Mouse (Mus musculus): ENCODE data around the gene Scamp2.

- no peak for TF ChIP-seq POLR2A (IDR thresholded peaks at IDR 0.05; ENCODE audit: borderline replicate concordance, extremely low read depth, insufficient read depth, insufficient read length, poor library complexity, severe bottlenecking)
- TF ChIP-seq CTCF (IDR thresholded peaks at IDR 0.05; ENCODE audit: borderline replicate concordance, extremely low read depth, insufficient read depth, insufficient read length) = no peak
Measured at GRCm38 (mm10) chr9:57539550-57539949, 21.2 kb upstream of the Scamp2 start.
